ENCODE assay signal across 17 mouse cellular contexts in the genomic region with DNA sequence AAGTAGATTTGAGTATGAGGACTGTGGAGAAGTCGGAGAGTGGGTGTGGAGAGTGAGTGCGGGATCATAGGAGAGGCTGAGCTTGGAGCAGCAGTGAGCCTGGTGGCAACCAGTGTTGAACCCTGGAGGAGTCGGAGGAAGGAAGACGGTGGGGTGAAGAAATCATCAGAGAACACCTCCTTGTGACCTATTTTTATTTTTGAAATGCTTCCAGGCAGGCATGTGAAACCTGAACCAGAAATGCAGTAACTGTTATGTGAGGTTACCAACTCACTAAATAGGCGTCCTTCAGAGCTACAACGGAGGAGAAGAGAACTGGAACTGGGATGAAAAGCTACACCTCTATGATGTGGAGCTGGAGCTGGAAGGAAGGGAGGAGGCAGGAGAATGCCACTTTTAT.
DNase-seq lines count a peak whose midpoint lies in the region; ATAC-seq lines count a peak whose summit lies in the region.
"Had no signal": no experiment of that assay in that cellular context is flagged by ENCODE, and none has a peak within 500 bp of the region (broad histone marks: within the 10 kb centered on the region; RNA-seq: fewer than 3 reads in every experiment).

No protein-coding gene starts in this region.

- H3K4me1 ChIP-seq in embryonic facial prominence, embryonic 15.5 days = peaks cover 5% of the 10 kb centered on the region; the same call in 1 of the 2 replicates
- peaks cover 26% of the 10 kb centered on the region for H3K4me1 ChIP-seq in heart, embryonic 16.5 days (ENCODE audit: control insufficient read depth, insufficient read depth, low read length)
- H3K4me1 ChIP-seq in forebrain, embryonic 10.5 days = peaks cover 27% of the 10 kb centered on the region
- H3K4me1 ChIP-seq: hindbrain, embryonic 13.5 days; neural tube, embryonic 13.5 days had no signal

- intact Hi-C loops in left cerebral cortex, postnatal 4 days (cut with DNase I) = loop anchor here (5.0 to 10.0 kb wide), 2 partner anchors 201 to 533 kb away; no protein-coding TSS in a partner anchor

- DNase-seq in adrenal gland, postnatal 14 days = peak; percentile 10
- DNase-seq in adrenal gland, adult 18-20 months (ENCODE audit: low spot score in 2 of 2) = no peak
- DNase-seq in kidney, adult 18-20 months = peak; percentile 38
- DNase-seq in kidney, postnatal 14 days = no peak
- DNase-seq in forebrain, embryonic 10.5 days (ENCODE audit: extremely low spot score, low spot score) = no peak
- DNase-seq in left cerebral cortex, postnatal 4 days = no peak
- DNase-seq: cerebellum, adult 18-20 months; layer of hippocampus, adult 9-11 months; thymus, postnatal 14 days had no signal

- no peaks in the 10 kb centered on the region for H3K36me3 ChIP-seq in embryonic facial prominence, embryonic 15.5 days
- H3K36me3 ChIP-seq in heart, embryonic 16.5 days (ENCODE audit: control insufficient read depth, insufficient read depth) = no peaks in the 10 kb centered on the region
- H3K36me3 ChIP-seq in forebrain, embryonic 10.5 days (replicated peaks) = no peaks in the 10 kb centered on the region
- H3K36me3 ChIP-seq: hindbrain, embryonic 13.5 days; liver, embryonic 15.5 days; neural tube, embryonic 13.5 days; stomach, embryonic 15.5 days had no signal

- H3K4me3 ChIP-seq in embryonic facial prominence, embryonic 15.5 days (replicated peaks) = no peak overlapping the region
- 0 out of 2 replicates have a peak overlapping the region, but pooled peaks have one; percentile 3 for H3K4me3 ChIP-seq in heart, embryonic 16.5 days (ENCODE audit: low read length)
- no peak overlapping the region for H3K4me3 ChIP-seq in forebrain, embryonic 10.5 days
- H3K4me3 ChIP-seq: erythroblast, embryonic 14.5 days; hindbrain, embryonic 13.5 days; liver, embryonic 15.5 days; neural tube, embryonic 13.5 days; stomach, embryonic 15.5 days had no signal

- 0 out of 2 replicates have a peak overlapping the region, but pooled peaks have one; percentile 15 for H3K4me2 ChIP-seq in embryonic facial prominence, embryonic 15.5 days (replicated peaks)
- H3K4me2 ChIP-seq in heart, embryonic 16.5 days (ENCODE audit: low read depth, low read length) = peak overlapping the region; percentile 55
- H3K4me2 ChIP-seq: hindbrain, embryonic 13.5 days; liver, embryonic 15.5 days; neural tube, embryonic 13.5 days; stomach, embryonic 15.5 days had no signal

- no peaks in the 10 kb centered on the region for H3K27me3 ChIP-seq in embryonic facial prominence, embryonic 15.5 days
- H3K27me3 ChIP-seq in heart, embryonic 16.5 days (ENCODE audit: control insufficient read depth, insufficient read depth, low read length) = no peaks in the 10 kb centered on the region
- no peaks in the 10 kb centered on the region for H3K27me3 ChIP-seq in forebrain, embryonic 10.5 days (ENCODE audit: poor library complexity, severe bottlenecking)
- H3K27me3 ChIP-seq: hindbrain, embryonic 13.5 days; liver, embryonic 15.5 days; neural tube, embryonic 13.5 days; stomach, embryonic 15.5 days had no signal

- ATAC-seq in embryonic facial prominence, embryonic 15.5 days (ENCODE audit: insufficient number of reproducible peaks, low FRiP score, low TSS enrichment, low read depth) = no peak
- peak; percentile 64; the same call in 1 of the 2 replicates for ATAC-seq in heart, embryonic 16.5 days (replicated peaks; ENCODE audit: extremely low read depth, insufficient read depth, low FRiP score)
- ATAC-seq: intestine, postnatal 0 days had no signal

- 53% methylated on average over 6 of the region's 6 CpGs for WGBS in embryonic facial prominence, embryonic 15.5 days
- WGBS in heart, embryonic 16.5 days = 40% methylated on average over 6 of the region's 6 CpGs
- WGBS in forebrain, embryonic 10.5 days = 76% methylated on average over 6 of the region's 6 CpGs

- H3K9me3 ChIP-seq in embryonic facial prominence, embryonic 15.5 days (replicated peaks) = no peaks in the 10 kb centered on the region
- no peaks in the 10 kb centered on the region for H3K9me3 ChIP-seq in heart, embryonic 16.5 days (replicated peaks; ENCODE audit: control insufficient read depth, low read length)
- H3K9me3 ChIP-seq in forebrain, embryonic 10.5 days = no peaks in the 10 kb centered on the region
- H3K9me3 ChIP-seq: hindbrain, embryonic 13.5 days; liver, embryonic 15.5 days; neural tube, embryonic 13.5 days; stomach, embryonic 15.5 days had no signal

- H3K9ac ChIP-seq in embryonic facial prominence, embryonic 15.5 days = no peak overlapping the region
- peak overlapping the region; percentile 52 for H3K9ac ChIP-seq in heart, embryonic 16.5 days (ENCODE audit: low read length)
- H3K9ac ChIP-seq: hindbrain, embryonic 13.5 days; liver, embryonic 15.5 days; neural tube, embryonic 13.5 days; stomach, embryonic 15.5 days had no signal

- H3K27ac ChIP-seq in embryonic facial prominence, embryonic 15.5 days (replicated peaks) = peak overlapping the region; percentile 22; the same call in 1 of the 2 replicates
- H3K27ac ChIP-seq in heart, embryonic 16.5 days (ENCODE audit: low read length) = peak overlapping the region; percentile 87
- no peak overlapping the region for H3K27ac ChIP-seq in forebrain, embryonic 10.5 days
- H3K27ac ChIP-seq: hindbrain, embryonic 13.5 days; liver, embryonic 15.5 days; neural tube, embryonic 13.5 days; stomach, embryonic 15.5 days had no signal

Comparison
In these comparisons a context has a peak if more than half of its experiments do, and no peak if none do; other contexts are left out.
1. DNase-seq: peak in adrenal gland, postnatal 14 days (single experiment) and kidney, adult 18-20 months (single experiment); none in adrenal gland, adult 18-20 months (0 of 2), kidney, postnatal 14 days (single experiment), forebrain, embryonic 10.5 days (single experiment) and left cerebral cortex, postnatal 4 days (single experiment).